Comparison of ENCODE assay signal across 11 mouse cellular contexts in the genomic region with DNA sequence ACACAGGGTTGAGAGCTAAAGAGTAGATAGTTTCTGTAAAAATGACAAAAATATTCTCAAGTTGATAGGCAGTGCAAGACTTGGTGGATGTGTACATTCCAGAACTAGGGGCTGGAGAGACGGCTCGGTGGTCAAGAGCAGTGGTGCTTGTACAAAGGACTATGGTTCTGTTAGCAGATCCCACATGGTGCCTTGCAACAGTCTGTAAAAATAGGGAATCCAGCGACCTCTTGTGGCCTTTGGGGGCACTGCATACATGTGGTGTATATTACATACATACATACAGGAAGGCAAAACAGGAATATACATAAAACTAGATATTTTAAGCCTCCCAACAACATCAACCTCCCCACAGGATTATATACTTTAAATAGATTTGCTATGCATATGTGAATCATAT. TPM values are rescaled to one million over a fixed set of nuclear protein-coding genes. Genes with fewer than 3 reads are reported as not detected.
DNase-seq lines count a peak whose midpoint lies in the region; ATAC-seq and TF ChIP-seq lines count a peak whose summit lies in the region.
"Had no signal": no experiment of that assay in that cellular context is flagged by ENCODE, and none has a peak within 500 bp of the region (broad histone marks: within the 10 kb centered on the region; RNA-seq: fewer than 3 reads in every experiment).

No protein-coding gene starts in this region.

- no peaks in the 10 kb centered on the region; the same call in 1 of the 2 replicates for H3K4me1 ChIP-seq in liver, embryonic 12.5 days
- peaks cover 6% of the 10 kb centered on the region for H3K4me1 ChIP-seq in stomach, postnatal 0 days (replicated peaks; ENCODE audit: control insufficient read depth, insufficient read depth)

- H3K9ac ChIP-seq in liver, embryonic 12.5 days: no peak overlapping the region
- no peak overlapping the region for H3K9ac ChIP-seq in stomach, postnatal 0 days (ENCODE audit: low read length)
- H3K9ac ChIP-seq: embryonic facial prominence, embryonic 13.5 days; stomach, embryonic 15.5 days had no signal

- no peak for ATAC-seq in CD4-positive, CD25-positive, alpha-beta regulatory T cell, adult 4 months
- ATAC-seq in liver, embryonic 12.5 days: no peak
- no peak for ATAC-seq in stomach, postnatal 0 days (ENCODE audit: low FRiP score, low TSS enrichment)
- no peak for ATAC-seq in inflammation-experienced regulatory T-cells, adult 6 months
- no peak for ATAC-seq in erythroblast, adult 5-6 weeks (replicated peaks; ENCODE audit: low FRiP score, poor library complexity, severe bottlenecking)

- H3K27me3 ChIP-seq in liver, embryonic 12.5 days (replicated peaks): peaks cover 20% of the 10 kb centered on the region; the same call in 1 of the 2 replicates
- no peaks in the 10 kb centered on the region for H3K27me3 ChIP-seq in stomach, postnatal 0 days (ENCODE audit: control insufficient read depth, insufficient read depth, low read length)
- H3K27me3 ChIP-seq: embryonic facial prominence, embryonic 13.5 days; stomach, embryonic 15.5 days had no signal

- peak; percentile 61 for DNase-seq in CD4-positive, CD25-positive, alpha-beta regulatory T cell, adult 2 months (ENCODE audit: low read depth, low spot score)
- peak; percentile 35 for DNase-seq in liver
- DNase-seq in c-Kit-positive CD71-negative TER-119-negative erythroid progenitor cells, embryonic 14.5 days (ENCODE audit: low read depth): peak; percentile 48
- peak; percentile 41 for DNase-seq in stomach, postnatal 0 days (ENCODE audit: low spot score)

- WGBS in liver, embryonic 12.5 days (ENCODE audit: insufficient replicate concordance): 55% methylated on average over 3 of the region's 3 CpGs
- 63% methylated on average over 3 of the region's 3 CpGs for WGBS in stomach, postnatal 0 days

- no peaks in the 10 kb centered on the region for H3K9me3 ChIP-seq in liver, embryonic 12.5 days (replicated peaks)
- no peaks in the 10 kb centered on the region for H3K9me3 ChIP-seq in stomach, postnatal 0 days (ENCODE audit: control insufficient read depth, low read length)
- H3K9me3 ChIP-seq: embryonic facial prominence, embryonic 13.5 days; midbrain, embryonic 10.5 days; stomach, embryonic 15.5 days had no signal

- H3K4me2 ChIP-seq in liver, embryonic 12.5 days: no peak overlapping the region
- H3K4me2 ChIP-seq in stomach, postnatal 0 days (replicated peaks; ENCODE audit: low read depth): no peak overlapping the region
- H3K4me2 ChIP-seq: embryonic facial prominence, embryonic 13.5 days; stomach, embryonic 15.5 days had no signal

- H3K27ac ChIP-seq in liver, embryonic 12.5 days: no peak overlapping the region
- H3K27ac ChIP-seq in stomach, postnatal 0 days (replicated peaks): no peak overlapping the region
- H3K27ac ChIP-seq: embryonic facial prominence, embryonic 13.5 days; midbrain, embryonic 10.5 days; stomach, embryonic 15.5 days had no signal

- H3K4me3 ChIP-seq in liver, embryonic 12.5 days: no peak overlapping the region
- no peak overlapping the region for H3K4me3 ChIP-seq in stomach, postnatal 0 days (ENCODE audit: low read depth, low read length)
- H3K4me3 ChIP-seq: embryonic facial prominence, embryonic 13.5 days; midbrain, embryonic 10.5 days; stomach, embryonic 15.5 days had no signal

- no peaks in the 10 kb centered on the region for H3K36me3 ChIP-seq in liver, embryonic 12.5 days
- no peaks in the 10 kb centered on the region for H3K36me3 ChIP-seq in stomach, postnatal 0 days (ENCODE audit: control insufficient read depth, insufficient read depth, low read length)
- H3K36me3 ChIP-seq: embryonic facial prominence, embryonic 13.5 days; midbrain, embryonic 10.5 days; stomach, embryonic 15.5 days had no signal

- TF ChIP-seq CTCF in stomach, postnatal 0 days (IDR thresholded peaks at IDR 0.05; ENCODE audit: low read depth): peak; percentile 66

- no peak for TF ChIP-seq EP300 in stomach, postnatal 0 days (optimal IDR thresholded peaks at IDR 0.05)

RNA-seq across cellular contexts. Expression of a gene that starts 12.8 kb away (rescaled TPM):
- polyA plus RNA-seq in CD4-positive, CD25-positive, alpha-beta regulatory T cell, adult 4 months (2017; shearing (Covaris generic)): 10 to 100 TPM in 1 of 2 experiments, 1 to 10 TPM in 1; 9.5 to 10.5 TPM
- 8.7 and 9.9 TPM in 2 replicates for polyA plus RNA-seq in liver, embryonic 12.5 days (2016; fragmentation: Nextera tagmentation; extraction: Ambion mirVana)
- polyA plus RNA-seq in stomach, postnatal 0 days (2015; fragmentation: Nextera tagmentation; extraction: Ambion mirVana): 72.7 and 77.2 TPM in 2 replicates
- 10 to 100 TPM in 2 of 3 experiments, 1 to 10 TPM in 1; 6.1 to 17.3 (median 16.4) TPM for polyA plus RNA-seq in inflammation-experienced regulatory T-cells, adult 6 months (2017; shearing (Covaris generic))
- total RNA-seq in erythroblast, adult 5-6 weeks (2015; ENCODE audit: low replicate concordance): 4.8 and 12.9 TPM in 2 replicates
- 8.3 and 11.3 TPM in 2 replicates for total RNA-seq in erythroblast, adult 5-6 weeks (2017; ENCODE audit: low replicate concordance)

RNA-seq across cellular contexts. Expression of a gene that starts 26.0 kb away (rescaled TPM):
- under 1 TPM; 0.32 to 0.52 TPM for polyA plus RNA-seq in CD4-positive, CD25-positive, alpha-beta regulatory T cell, adult 4 months (2017; shearing (Covaris generic))
- polyA plus RNA-seq in liver, embryonic 12.5 days (2016; fragmentation: Nextera tagmentation; extraction: Ambion mirVana): 0.08 and 0.11 TPM in 2 replicates
- 0.51 and 0.53 TPM in 2 replicates for polyA plus RNA-seq in stomach, postnatal 0 days (2015; fragmentation: Nextera tagmentation; extraction: Ambion mirVana)
- polyA plus RNA-seq in inflammation-experienced regulatory T-cells, adult 6 months (2017; shearing (Covaris generic)): under 1 TPM in 2 of 3 experiments, not detected in 1; 0.28 to 0.29 TPM
- total RNA-seq in erythroblast, adult 5-6 weeks (2015; ENCODE audit: low replicate concordance): 1.0 TPM in 1 of 2 replicates, not detected in the other
- not detected in 2 replicates for total RNA-seq in erythroblast, adult 5-6 weeks (2017; ENCODE audit: low replicate concordance)

RNA-seq across cellular contexts. Expression of a gene that starts 33.6 kb away (rescaled TPM):
- 100 to 1,000 TPM in 1 of 2 experiments, 10 to 100 TPM in 1; 93.7 to 163 TPM for polyA plus RNA-seq in CD4-positive, CD25-positive, alpha-beta regulatory T cell, adult 4 months (2017; shearing (Covaris generic))
- 22.7 TPM in 2 replicates for polyA plus RNA-seq in liver, embryonic 12.5 days (2016; fragmentation: Nextera tagmentation; extraction: Ambion mirVana)
- 142 and 144 TPM in 2 replicates for polyA plus RNA-seq in stomach, postnatal 0 days (2015; fragmentation: Nextera tagmentation; extraction: Ambion mirVana)
- 100 to 1,000 TPM in 2 of 3 experiments, 10 to 100 TPM in 1; 86.5 to 166 (median 133) TPM for polyA plus RNA-seq in inflammation-experienced regulatory T-cells, adult 6 months (2017; shearing (Covaris generic))
- total RNA-seq in erythroblast, adult 5-6 weeks (2015; ENCODE audit: low replicate concordance): 54.5 and 58.0 TPM in 2 replicates
- total RNA-seq in erythroblast, adult 5-6 weeks (2017; ENCODE audit: low replicate concordance): 7.7 and 18.0 TPM in 2 replicates

RNA-seq across cellular contexts. Expression of a gene that starts 50.6 kb away (rescaled TPM):
- polyA plus RNA-seq in CD4-positive, CD25-positive, alpha-beta regulatory T cell, adult 4 months (2017; shearing (Covaris generic)): 10 to 100 TPM; 12.9 to 13.6 TPM
- polyA plus RNA-seq in liver, embryonic 12.5 days (2016; fragmentation: Nextera tagmentation; extraction: Ambion mirVana): 14.5 and 14.9 TPM in 2 replicates
- polyA plus RNA-seq in stomach, postnatal 0 days (2015; fragmentation: Nextera tagmentation; extraction: Ambion mirVana): 32.3 and 33.9 TPM in 2 replicates
- polyA plus RNA-seq in inflammation-experienced regulatory T-cells, adult 6 months (2017; shearing (Covaris generic)): 10 to 100 TPM; 23.6 to 35.7 (median 25.1) TPM
- total RNA-seq in erythroblast, adult 5-6 weeks (2015; ENCODE audit: low replicate concordance): 3.8 and 10.0 TPM in 2 replicates
- total RNA-seq in erythroblast, adult 5-6 weeks (2017; ENCODE audit: low replicate concordance): 4.0 and 6.0 TPM in 2 replicates

RNA-seq across cellular contexts. Expression of a gene that starts 59.7 kb away (rescaled TPM):
- polyA plus RNA-seq in CD4-positive, CD25-positive, alpha-beta regulatory T cell, adult 4 months (2017; shearing (Covaris generic)): not detected
- 1.8 and 2.2 TPM in 2 replicates for polyA plus RNA-seq in liver, embryonic 12.5 days (2016; fragmentation: Nextera tagmentation; extraction: Ambion mirVana)
- 9.0 and 11.0 TPM in 2 replicates for polyA plus RNA-seq in stomach, postnatal 0 days (2015; fragmentation: Nextera tagmentation; extraction: Ambion mirVana)
- polyA plus RNA-seq in inflammation-experienced regulatory T-cells, adult 6 months (2017; shearing (Covaris generic)): not detected
- not detected in 2 replicates for total RNA-seq in erythroblast, adult 5-6 weeks (2015; ENCODE audit: low replicate concordance)
- total RNA-seq in erythroblast, adult 5-6 weeks (2017; ENCODE audit: low replicate concordance): not detected in 2 replicates
